ENCODE assay signal across 8 mouse cellular contexts in the genomic region with DNA sequence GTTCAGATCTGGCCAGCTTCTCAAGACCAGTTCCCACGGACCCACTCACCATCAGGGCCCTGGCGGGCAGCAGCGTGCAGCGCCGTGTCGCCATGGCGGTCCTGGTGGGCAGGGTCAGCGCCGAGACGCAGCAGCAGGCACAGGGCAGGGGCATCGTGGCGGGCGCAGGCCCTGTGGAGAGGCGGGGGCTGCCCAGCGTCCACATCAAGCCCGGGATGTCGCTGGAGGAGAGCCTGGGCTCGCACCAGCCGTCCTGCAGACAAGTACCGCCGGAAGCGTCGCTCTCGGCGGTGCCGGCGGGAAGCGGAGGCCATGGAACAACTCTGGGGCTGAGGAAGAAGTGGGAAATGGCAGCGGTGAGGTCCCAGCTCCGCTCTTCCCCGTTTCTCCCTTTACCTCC. TPM values are rescaled to one million over a fixed set of nuclear protein-coding genes. Genes with fewer than 3 reads are reported as not detected.
DNase-seq lines count a peak whose midpoint lies in the region; ATAC-seq and TF ChIP-seq lines count a peak whose summit lies in the region.

No protein-coding gene starts in this region.

- peak overlapping the region; percentile 91 for H3K4me2 ChIP-seq in limb, embryonic 14.5 days (replicated peaks; ENCODE audit: low read depth, low read length, severe bottlenecking)

- H3K27ac ChIP-seq in limb, embryonic 14.5 days (replicated peaks; ENCODE audit: low read depth, low read length): peak overlapping the region; percentile 94

- H3K4me3 ChIP-seq in limb, embryonic 14.5 days (replicated peaks; ENCODE audit: low read length): peak overlapping the region; percentile 62

- H3K9me3 ChIP-seq in limb, embryonic 14.5 days (ENCODE audit: control insufficient read depth, low read length): no peaks in the 10 kb centered on the region

- H3K27me3 ChIP-seq in limb, embryonic 14.5 days (ENCODE audit: control insufficient read depth, insufficient read depth, low read length): no peaks in the 10 kb centered on the region

- 13% methylated on average over 31 of the region's 31 CpGs for WGBS in limb, embryonic 14.5 days

- peak; percentile 54 for DNase-seq in urinary bladder, adult 2 months (ENCODE audit: low spot score)
- no peak for DNase-seq in urinary bladder, adult 18-20 months (ENCODE audit: low spot score in 2 of 2)
- DNase-seq in embryo, embryonic 10 days (ENCODE audit: low spot score): peak; percentile 75
- DNase-seq in heart, postnatal 36 days: peak; percentile 54 to 66
- peak; percentile 26 for DNase-seq in limb, embryonic 14.5 days (ENCODE audit: low spot score)
- peak; percentile 71 for DNase-seq in neural tube, embryonic 10.5 days (ENCODE audit: extremely low spot score, low spot score)
- DNase-seq in right cerebral cortex, postnatal 4 days: no peak

- H3K9ac ChIP-seq in limb, embryonic 14.5 days (ENCODE audit: low read depth, low read length, severe bottlenecking): peak overlapping the region; percentile 84

- intact Hi-C loops in heart, postnatal 36 days (cut with DNase I): loop anchor here (5.0 kb wide), 1 partner anchor 233 kb away; the partner anchor contains the start of gene Vars

- peaks cover 26% of the 10 kb centered on the region for H3K36me3 ChIP-seq in limb, embryonic 14.5 days (ENCODE audit: control insufficient read depth, insufficient read depth, low read length)

- 0 out of 2 replicates have a peak, but pooled peaks have one; percentile 41 for TF ChIP-seq POLR2A in limb, embryonic 14.5 days (IDR thresholded peaks at IDR 0.05; ENCODE audit: borderline replicate concordance, extremely low read depth, insufficient read depth, insufficient read length)

- H3K4me1 ChIP-seq in limb, embryonic 14.5 days (ENCODE audit: control insufficient read depth, insufficient read depth, low read length): peaks cover 23% of the 10 kb centered on the region

- ATAC-seq in limb, embryonic 14.5 days (ENCODE audit: low FRiP score, low read depth): no peak
- no peak for ATAC-seq in megakaryocyte-erythroid progenitor cell, adult 5-6 weeks (replicated peaks; ENCODE audit: low FRiP score, low TSS enrichment, poor library complexity, severe bottlenecking)

RNA-seq across cellular contexts. Expression of gene Nfkbil1, which starts 0.7 kb away (rescaled TPM):
- 14.0 and 15.4 TPM in 2 replicates for polyA plus RNA-seq in urinary bladder, adult 2 months (2012; rRNA removed)
- total RNA-seq in heart, postnatal 36 days (2021): 1 to 10 TPM; 8.0 to 8.5 TPM
- polyA plus RNA-seq in limb, embryonic 14.5 days (2012; rRNA removed): 17.0 and 19.6 TPM in 2 replicates
- polyA plus RNA-seq in limb, embryonic 14.5 days (2014; fragmentation: Nextera tagmentation; extraction: Ambion mirVana): 4.9 and 5.9 TPM in 2 replicates
- 8.8 and 10.1 TPM in 2 replicates for total RNA-seq in megakaryocyte-erythroid progenitor cell, adult 5-6 weeks (2014; fragmentation: Nextera tagmentation)
- total RNA-seq in megakaryocyte-erythroid progenitor cell, adult 5-6 weeks (2017): 3.5 and 10.1 TPM in 2 replicates

RNA-seq across cellular contexts. Expression of gene Atp6v1g2, which starts 1.4 kb away (rescaled TPM):
- polyA plus RNA-seq in urinary bladder, adult 2 months (2012; rRNA removed): 11.9 and 14.5 TPM in 2 replicates
- total RNA-seq in heart, postnatal 36 days (2021): 1 to 10 TPM; 2.0 to 2.6 TPM
- 11.2 and 12.0 TPM in 2 replicates for polyA plus RNA-seq in limb, embryonic 14.5 days (2012; rRNA removed)
- polyA plus RNA-seq in limb, embryonic 14.5 days (2014; fragmentation: Nextera tagmentation; extraction: Ambion mirVana): 3.6 and 4.9 TPM in 2 replicates
- total RNA-seq in megakaryocyte-erythroid progenitor cell, adult 5-6 weeks (2014; fragmentation: Nextera tagmentation): 4.5 and 8.0 TPM in 2 replicates
- total RNA-seq in megakaryocyte-erythroid progenitor cell, adult 5-6 weeks (2017): 0.99 and 2.2 TPM in 2 replicates

RNA-seq across cellular contexts. Expression of gene Ddx39b, which starts 6.6 kb away (rescaled TPM):
- 314 and 350 TPM in 2 replicates for polyA plus RNA-seq in urinary bladder, adult 2 months (2012; rRNA removed)
- total RNA-seq in heart, postnatal 36 days (2021): 10 to 100 TPM; 83.3 to 97.3 TPM
- 877 and 1,003 TPM in 2 replicates for polyA plus RNA-seq in limb, embryonic 14.5 days (2012; rRNA removed)
- 416 and 445 TPM in 2 replicates for polyA plus RNA-seq in limb, embryonic 14.5 days (2014; fragmentation: Nextera tagmentation; extraction: Ambion mirVana)
- total RNA-seq in megakaryocyte-erythroid progenitor cell, adult 5-6 weeks (2014; fragmentation: Nextera tagmentation): 488 and 550 TPM in 2 replicates
- 211 and 221 TPM in 2 replicates for total RNA-seq in megakaryocyte-erythroid progenitor cell, adult 5-6 weeks (2017)

RNA-seq across cellular contexts. Expression of gene Gm16181, which starts 14.3 kb away (rescaled TPM):
- polyA plus RNA-seq in urinary bladder, adult 2 months (2012; rRNA removed): 0.18 TPM in 1 of 2 replicates, not detected in the other
- not detected for total RNA-seq in heart, postnatal 36 days (2021)
- polyA plus RNA-seq in limb, embryonic 14.5 days (2012; rRNA removed): 0.26 TPM in 1 of 2 replicates, not detected in the other
- polyA plus RNA-seq in limb, embryonic 14.5 days (2014; fragmentation: Nextera tagmentation; extraction: Ambion mirVana): not detected in 2 replicates
- not detected in 2 replicates for total RNA-seq in megakaryocyte-erythroid progenitor cell, adult 5-6 weeks (2014; fragmentation: Nextera tagmentation)
- total RNA-seq in megakaryocyte-erythroid progenitor cell, adult 5-6 weeks (2017): not detected in 2 replicates

RNA-seq across cellular contexts. Expression of gene H2-D1, which starts 27.6 kb away (rescaled TPM):
- polyA plus RNA-seq in urinary bladder, adult 2 months (2012; rRNA removed): 589 and 606 TPM in 2 replicates
- total RNA-seq in heart, postnatal 36 days (2021): 100 to 1,000 TPM in 1 of 2 experiments, 10 to 100 TPM in 1; 87.6 to 133 TPM
- 26.0 and 27.2 TPM in 2 replicates for polyA plus RNA-seq in limb, embryonic 14.5 days (2012; rRNA removed)
- polyA plus RNA-seq in limb, embryonic 14.5 days (2014; fragmentation: Nextera tagmentation; extraction: Ambion mirVana): 49.3 and 53.9 TPM in 2 replicates
- 237 and 344 TPM in 2 replicates for total RNA-seq in megakaryocyte-erythroid progenitor cell, adult 5-6 weeks (2014; fragmentation: Nextera tagmentation)
- total RNA-seq in megakaryocyte-erythroid progenitor cell, adult 5-6 weeks (2017): 289 and 334 TPM in 2 replicates

Comparison
In these comparisons a context has a peak if more than half of its experiments do, and no peak if none do; other contexts are left out.
1. DNase-seq: peak in urinary bladder, adult 2 months (single experiment), embryo, embryonic 10 days (single experiment), heart, postnatal 36 days (2 of 2), limb, embryonic 14.5 days (single experiment) and neural tube, embryonic 10.5 days (single experiment); none in urinary bladder, adult 18-20 months (0 of 2) and right cerebral cortex, postnatal 4 days (single experiment).